Mouse (Mus musculus): Measurements from ENCODE around the gene Trmo. TPM values are rescaled to one million over a fixed set of nuclear protein-coding genes. Genes with fewer than 3 reads are reported as not detected.

Trmo gene
- polyA plus RNA-seq, 1 experiment: 2.2 TPM

DNA sequence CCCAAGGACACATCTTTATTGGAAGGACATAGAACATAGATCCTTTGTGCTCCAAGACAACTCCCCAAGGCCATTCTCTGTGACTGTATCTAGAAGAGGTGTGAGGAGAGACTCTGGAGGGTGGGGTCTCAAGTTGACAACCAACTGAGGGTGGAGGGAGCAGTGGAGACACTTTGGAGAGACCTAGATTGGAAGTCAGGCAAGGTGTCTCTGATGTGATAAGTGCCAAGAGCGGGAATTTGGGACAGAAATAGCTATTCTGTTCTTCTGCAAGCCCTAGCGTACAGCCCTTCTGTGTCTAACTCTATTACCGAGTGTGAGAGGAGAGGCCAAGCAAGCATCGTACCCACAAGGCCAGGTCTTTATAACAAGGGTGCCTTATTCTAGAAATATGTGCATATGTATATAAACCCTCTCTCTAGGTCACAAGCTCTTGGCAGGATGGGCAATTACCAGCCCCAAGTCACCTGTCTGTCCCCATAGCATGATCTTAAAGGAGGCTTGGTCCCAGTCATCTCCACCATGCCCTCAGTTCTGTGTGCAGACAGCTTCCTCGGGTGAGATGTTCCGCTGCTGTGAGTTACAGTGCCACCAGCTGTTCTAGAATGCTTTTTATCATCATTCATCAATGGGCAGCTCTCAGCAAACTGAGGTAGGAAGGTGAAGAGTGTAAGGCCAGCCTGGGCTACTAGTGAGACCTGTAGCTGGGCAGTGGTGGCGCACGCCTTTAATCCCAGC, 17.9 kb upstream of the Trmo start:
- no peak for TF ChIP-seq MAX (IDR thresholded peaks at IDR 0.05)
- no peak for TF ChIP-seq MYOG (IDR thresholded peaks at IDR 0.05; ENCODE audit: control insufficient read depth, extremely low read depth, insufficient read length)
- no peak for TF ChIP-seq FOSL1 (IDR thresholded peaks at IDR 0.05; ENCODE audit: insufficient read depth, low read length, poor library complexity, severe bottlenecking)
- no peak for TF ChIP-seq USF1 (IDR thresholded peaks at IDR 0.05; ENCODE audit: low read depth)
- no peak for TF ChIP-seq MYOD1 (IDR thresholded peaks at IDR 0.05; ENCODE audit: control insufficient read depth, insufficient read length, low read depth)
- TF ChIP-seq CEBPB (IDR thresholded peaks at IDR 0.05; ENCODE audit: low read depth): no peak
- TF ChIP-seq CTCF (IDR thresholded peaks at IDR 0.05; ENCODE audit: control insufficient read depth, insufficient read depth, insufficient read length): no peak
- no peaks in the 10 kb centered on the region for H3K36me3 ChIP-seq (ENCODE audit: control insufficient read depth, insufficient read depth)
- peaks cover 44% of the 10 kb centered on the region for H3K27me3 ChIP-seq (ENCODE audit: control insufficient read depth, insufficient read depth, insufficient read length)
- no peak overlapping the region for H3ac ChIP-seq (ENCODE audit: control insufficient read depth, insufficient read length, low read depth)
- no peaks in the 10 kb centered on the region for H3K79me3 ChIP-seq (ENCODE audit: low read depth)
- no peak overlapping the region for H3K4me3 ChIP-seq (ENCODE audit: insufficient read depth, poor library complexity, severe bottlenecking)
- no peaks in the 10 kb centered on the region for H3K79me2 ChIP-seq (ENCODE audit: control insufficient read depth, insufficient read depth)

DNA sequence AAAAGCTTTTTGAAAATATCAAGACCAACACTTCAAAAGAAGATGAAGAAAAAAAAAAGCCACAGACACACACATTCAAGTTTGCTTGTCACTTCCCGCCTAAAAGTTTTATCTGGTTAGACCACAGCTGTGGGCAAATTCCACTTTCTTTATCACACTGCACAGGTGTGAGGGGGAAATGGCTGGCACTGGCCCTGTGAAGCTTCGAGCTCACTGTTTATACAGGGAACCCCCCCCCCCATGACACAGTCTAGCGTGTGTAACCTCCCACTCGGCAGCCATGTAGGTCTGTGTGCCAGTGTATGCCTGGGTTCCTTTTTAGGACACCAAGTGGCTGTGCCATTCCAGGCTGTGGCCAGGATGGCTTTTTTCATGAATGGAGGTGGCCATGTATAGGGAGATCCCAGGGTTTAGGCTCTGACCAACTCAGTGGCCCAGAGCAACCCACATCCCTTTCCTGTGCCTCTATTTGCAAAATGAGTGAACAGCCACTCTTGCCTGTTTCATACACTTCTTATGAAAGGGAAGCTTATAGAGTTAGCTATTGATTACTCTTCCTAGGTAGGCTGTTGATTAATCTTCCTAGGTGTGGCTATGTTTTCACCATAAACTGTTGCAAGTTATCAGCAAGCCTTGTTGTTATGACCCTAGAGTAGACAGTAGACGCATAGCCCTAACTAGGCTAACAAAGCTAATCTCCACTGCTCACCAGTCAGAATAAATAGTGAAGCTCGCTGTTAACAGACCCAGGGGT, 15.0 kb upstream of the Trmo start:
- TF ChIP-seq USF1 (IDR thresholded peaks at IDR 0.05; ENCODE audit: low read depth): no peak
- no peak for TF ChIP-seq MYOD1 (IDR thresholded peaks at IDR 0.05; ENCODE audit: control insufficient read depth, insufficient read length, low read depth)
- no peak for TF ChIP-seq MYOG (IDR thresholded peaks at IDR 0.05; ENCODE audit: control insufficient read depth, extremely low read depth, insufficient read length)
- TF ChIP-seq FOSL1 (IDR thresholded peaks at IDR 0.05; ENCODE audit: insufficient read depth, low read length, poor library complexity, severe bottlenecking): no peak
- no peak for TF ChIP-seq MAX (IDR thresholded peaks at IDR 0.05)
- TF ChIP-seq CEBPB (IDR thresholded peaks at IDR 0.05; ENCODE audit: low read depth): no peak
- TF ChIP-seq CTCF (IDR thresholded peaks at IDR 0.05; ENCODE audit: control insufficient read depth, insufficient read depth, insufficient read length): no peak
- Histone ChIP-seq H3K36me3 (ENCODE audit: control insufficient read depth, insufficient read depth) (no peaks in the 10 kb centered on the region), H3K79me2 (ENCODE audit: control insufficient read depth, insufficient read depth) (no peaks in the 10 kb centered on the region), H3ac (ENCODE audit: control insufficient read depth, insufficient read length, low read depth) (no peak overlapping the region), H3K79me3 (ENCODE audit: low read depth) (no peaks in the 10 kb centered on the region), H3K27me3 (ENCODE audit: control insufficient read depth, insufficient read depth, insufficient read length) (peaks cover 25% of the 10 kb centered on the region), H3K4me3 (ENCODE audit: insufficient read depth, poor library complexity, severe bottlenecking) (no peak overlapping the region)

DNA sequence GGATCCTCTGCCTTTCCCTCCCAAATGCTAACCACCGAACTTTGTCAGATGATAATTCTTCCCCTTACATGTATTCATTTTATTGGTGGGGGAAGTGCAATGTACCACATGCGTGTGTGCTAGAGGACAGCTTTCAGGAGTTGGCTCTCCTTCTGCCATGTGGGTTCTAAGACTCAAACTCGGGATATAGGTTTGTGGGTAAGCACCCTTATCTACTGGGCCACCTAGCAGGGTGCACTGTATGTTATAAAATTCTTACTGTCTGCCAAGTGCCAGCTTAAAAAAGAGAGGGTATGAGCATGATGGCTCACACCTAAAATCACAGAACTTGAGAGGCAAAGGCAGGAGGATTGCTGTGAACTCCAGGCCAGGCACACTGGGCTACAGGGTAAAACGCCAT, 9.6 kb upstream of the Trmo start:
- Histone ChIP-seq H3K79me2 (ENCODE audit: control insufficient read depth, insufficient read depth) (no peaks in the 10 kb centered on the region), H3K79me3 (ENCODE audit: low read depth) (no peaks in the 10 kb centered on the region), H3K27me3 (ENCODE audit: control insufficient read depth, insufficient read depth, insufficient read length) (peaks cover 24% of the 10 kb centered on the region), H3K4me3 (ENCODE audit: insufficient read depth, poor library complexity, severe bottlenecking) (no peak overlapping the region), H3ac (ENCODE audit: control insufficient read depth, insufficient read length, low read depth) (no peak overlapping the region), H3K36me3 (ENCODE audit: control insufficient read depth, insufficient read depth) (no peaks in the 10 kb centered on the region)
- no peak for TF ChIP-seq CEBPB (IDR thresholded peaks at IDR 0.05; ENCODE audit: low read depth)
- TF ChIP-seq MAX (IDR thresholded peaks at IDR 0.05): no peak

DNA sequence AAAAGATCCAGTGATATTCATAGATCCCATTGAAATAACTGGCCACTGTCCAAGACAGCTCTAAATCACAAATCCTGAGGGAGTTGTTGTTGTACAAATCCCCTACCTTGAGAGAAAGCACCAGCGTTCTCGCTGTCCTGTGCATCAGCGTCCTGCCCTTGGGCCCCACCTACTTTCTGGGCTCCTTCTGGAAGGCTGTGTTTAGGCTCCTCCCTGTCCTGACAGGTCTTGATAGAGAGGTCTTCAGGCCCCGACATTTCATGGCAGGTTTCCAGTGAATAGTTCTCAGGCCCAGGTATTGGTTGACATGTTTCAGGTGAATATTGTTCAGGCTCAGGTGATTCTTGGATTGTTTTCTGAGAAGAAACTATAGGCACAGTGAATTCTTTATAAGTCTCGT, 6.5 kb upstream of the Trmo start:
- Histone ChIP-seq H3K79me2 (ENCODE audit: control insufficient read depth, insufficient read depth) (no peaks in the 10 kb centered on the region), H3K79me3 (ENCODE audit: low read depth) (no peaks in the 10 kb centered on the region), H3ac (ENCODE audit: control insufficient read depth, insufficient read length, low read depth) (no peak overlapping the region), H3K27me3 (ENCODE audit: control insufficient read depth, insufficient read depth, insufficient read length) (peaks cover 24% of the 10 kb centered on the region), H3K4me3 (ENCODE audit: insufficient read depth, poor library complexity, severe bottlenecking) (no peak overlapping the region), H3K36me3 (ENCODE audit: control insufficient read depth, insufficient read depth) (no peaks in the 10 kb centered on the region)
- TF ChIP-seq CTCF (IDR thresholded peaks at IDR 0.05; ENCODE audit: control insufficient read depth, insufficient read depth, insufficient read length) (no peak), USF1 (IDR thresholded peaks at IDR 0.05; ENCODE audit: low read depth) (no peak), MYOG (IDR thresholded peaks at IDR 0.05; ENCODE audit: control insufficient read depth, extremely low read depth, insufficient read length) (no peak), MAX (IDR thresholded peaks at IDR 0.05) (no peak), FOSL1 (IDR thresholded peaks at IDR 0.05; ENCODE audit: insufficient read depth, low read length, poor library complexity, severe bottlenecking) (no peak), MYOD1 (IDR thresholded peaks at IDR 0.05; ENCODE audit: control insufficient read depth, insufficient read length, low read depth) (no peak)

DNA sequence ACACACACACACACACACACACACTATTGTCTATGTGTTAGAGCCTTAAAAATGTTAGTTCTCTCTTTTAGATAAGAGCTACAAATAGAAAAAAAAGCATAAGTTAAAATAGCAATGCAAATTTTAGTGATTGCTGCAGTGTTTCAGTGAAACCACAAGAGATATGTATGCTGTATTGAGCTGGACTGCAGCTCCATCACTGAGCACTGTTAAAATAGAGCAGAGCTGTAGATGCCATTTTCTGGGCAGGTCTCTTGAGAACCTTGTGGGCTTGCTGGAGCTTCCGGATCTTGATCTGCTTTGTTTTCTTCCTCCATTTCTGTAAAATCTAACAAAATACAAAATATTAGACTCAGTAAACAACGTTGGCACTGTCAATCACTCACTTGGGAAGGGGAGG, 5.2 kb upstream of the Trmo start:
- TF ChIP-seq CEBPB (IDR thresholded peaks at IDR 0.05; ENCODE audit: low read depth) (no peak), MYOG (IDR thresholded peaks at IDR 0.05; ENCODE audit: control insufficient read depth, extremely low read depth, insufficient read length) (no peak), MAX (IDR thresholded peaks at IDR 0.05) (no peak), MYOD1 (IDR thresholded peaks at IDR 0.05; ENCODE audit: control insufficient read depth, insufficient read length, low read depth) (no peak), USF1 (IDR thresholded peaks at IDR 0.05; ENCODE audit: low read depth) (no peak), CTCF (IDR thresholded peaks at IDR 0.05; ENCODE audit: control insufficient read depth, insufficient read depth, insufficient read length) (no peak), FOSL1 (IDR thresholded peaks at IDR 0.05; ENCODE audit: insufficient read depth, low read length, poor library complexity, severe bottlenecking) (no peak)

More for the DNA sequence above, 5.2 kb upstream of the Trmo start:
- Histone ChIP-seq H3K36me3 (ENCODE audit: control insufficient read depth, insufficient read depth) (no peaks in the 10 kb centered on the region), H3ac (ENCODE audit: control insufficient read depth, insufficient read length, low read depth) (no peak overlapping the region), H3K27me3 (ENCODE audit: control insufficient read depth, insufficient read depth, insufficient read length) (peaks cover 24% of the 10 kb centered on the region), H3K79me2 (ENCODE audit: control insufficient read depth, insufficient read depth) (no peaks in the 10 kb centered on the region), H3K4me3 (ENCODE audit: insufficient read depth, poor library complexity, severe bottlenecking) (no peak overlapping the region), H3K79me3 (ENCODE audit: low read depth) (no peaks in the 10 kb centered on the region)
